Mouse (Mus musculus): ENCODE data around the gene Gm10354.
"Not testable (repeated sequence)": the region's sequence is repeated elsewhere in the genome, so short reads cannot be mapped to it uniquely, and the experiment has no call there.

The Gm10354 gene

DNA sequence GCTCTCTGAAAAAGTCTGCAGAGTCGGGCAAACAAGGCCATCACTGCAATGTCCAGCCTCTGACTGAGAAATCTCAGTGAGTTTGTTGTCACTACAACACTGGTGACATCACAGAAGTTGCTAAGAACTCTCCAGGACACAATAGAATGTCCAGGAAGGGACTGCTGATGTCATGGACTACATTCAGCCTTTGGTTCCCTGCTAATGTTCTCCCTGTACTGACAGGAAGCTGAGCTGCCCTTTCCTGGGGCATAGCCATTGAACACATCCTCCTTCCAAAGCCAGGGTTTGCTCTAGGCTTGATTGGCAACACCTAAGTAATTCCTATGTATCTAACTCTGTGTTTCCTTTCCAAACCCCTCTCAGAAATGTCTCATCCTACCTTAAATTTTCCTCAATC is at the start of gene Gm10354:
Gm10354 (minus strand) TSS at position 101 of the 400 bp plus-strand sequence.
- DNase-seq (ENCODE audit: low spot score) = not testable (repeated sequence)

- DNase-seq (ENCODE audit: low spot score) = not testable (repeated sequence)
Measured at GRCm38 (mm10) chr5:15024316-15024715, 45.6 kb upstream of the Gm10354 start.

- not testable (repeated sequence) for DNase-seq (ENCODE audit: low spot score)
Measured at GRCm38 (mm10) chr5:15020067-15020466, 41.3 kb upstream of the Gm10354 start.

DNA sequence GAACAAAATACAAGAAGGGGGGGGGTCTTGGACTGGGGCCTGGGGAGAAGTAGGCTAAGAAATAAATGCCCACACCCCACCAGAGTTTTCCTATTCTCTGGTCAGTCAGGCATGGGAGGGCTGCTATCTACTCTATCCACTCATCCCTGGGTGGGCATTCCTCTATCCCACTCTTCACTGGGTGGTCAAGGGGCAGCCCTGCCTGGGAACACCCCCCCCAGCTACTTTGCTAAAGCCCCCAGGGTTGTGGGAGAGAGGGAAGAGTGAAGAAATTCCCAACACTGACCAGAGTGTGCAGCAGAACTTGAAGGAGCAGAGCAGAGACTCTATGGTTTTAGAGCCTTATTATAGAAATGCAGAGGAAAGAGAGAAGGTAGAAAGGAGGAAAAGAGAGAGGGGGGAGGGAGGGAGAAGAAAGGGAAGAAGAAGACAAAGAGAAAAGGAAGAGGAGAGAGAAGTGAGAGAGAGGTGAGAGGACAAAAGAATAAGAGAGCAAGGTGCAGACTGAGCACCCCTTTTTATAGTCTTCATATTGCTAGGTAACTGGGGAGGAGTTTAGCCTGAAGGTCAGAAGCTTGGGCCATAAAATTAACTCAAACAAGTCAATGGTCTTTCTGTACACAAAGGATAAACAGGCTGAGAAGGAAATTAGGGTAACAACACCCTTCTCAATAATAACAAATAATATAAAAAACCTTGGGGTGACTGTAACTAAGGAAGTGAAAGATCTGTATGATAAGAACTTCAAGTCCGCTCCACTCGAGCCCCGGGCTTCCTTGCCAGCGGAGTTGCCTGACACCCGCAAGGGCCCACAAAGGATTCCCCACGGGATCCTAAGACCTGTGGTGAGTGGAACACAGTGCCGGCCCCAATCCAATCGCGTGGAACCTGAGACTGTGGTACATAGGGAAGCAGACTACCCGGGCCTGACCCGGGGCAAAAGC is 32.2 kb upstream of the Gm10354 start:
- not testable (repeated sequence) for DNase-seq (ENCODE audit: low spot score)

- not testable (repeated sequence) for DNase-seq (ENCODE audit: low spot score)
Measured at GRCm38 (mm10) chr5:15006907-15007306, 28.2 kb upstream of the Gm10354 start.

GRCm38 (mm10) chr5:15006288-15006687 is 27.6 kb upstream of the Gm10354 start:
- not testable (repeated sequence) for DNase-seq (ENCODE audit: low spot score)

DNA sequence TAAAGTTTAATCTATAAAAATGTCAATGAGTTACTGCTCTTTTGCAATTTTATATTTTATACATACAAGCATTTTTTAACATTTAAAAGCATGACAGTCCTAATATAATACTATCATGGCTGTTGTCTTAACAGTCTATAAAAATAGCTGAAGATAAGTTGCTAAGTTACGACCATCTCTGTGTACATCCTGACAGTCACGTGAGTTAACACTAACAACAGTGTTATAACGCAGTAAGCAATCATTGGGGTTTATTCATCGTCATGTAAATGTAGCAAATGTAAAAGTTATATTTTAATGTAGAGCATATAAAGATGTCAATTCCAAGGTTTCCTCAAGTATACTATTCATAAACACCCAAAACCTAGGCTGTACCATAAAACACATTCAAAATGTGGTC is 26.8 kb upstream of the Gm10354 start:
- not testable (repeated sequence) for DNase-seq (ENCODE audit: low spot score)

DNA sequence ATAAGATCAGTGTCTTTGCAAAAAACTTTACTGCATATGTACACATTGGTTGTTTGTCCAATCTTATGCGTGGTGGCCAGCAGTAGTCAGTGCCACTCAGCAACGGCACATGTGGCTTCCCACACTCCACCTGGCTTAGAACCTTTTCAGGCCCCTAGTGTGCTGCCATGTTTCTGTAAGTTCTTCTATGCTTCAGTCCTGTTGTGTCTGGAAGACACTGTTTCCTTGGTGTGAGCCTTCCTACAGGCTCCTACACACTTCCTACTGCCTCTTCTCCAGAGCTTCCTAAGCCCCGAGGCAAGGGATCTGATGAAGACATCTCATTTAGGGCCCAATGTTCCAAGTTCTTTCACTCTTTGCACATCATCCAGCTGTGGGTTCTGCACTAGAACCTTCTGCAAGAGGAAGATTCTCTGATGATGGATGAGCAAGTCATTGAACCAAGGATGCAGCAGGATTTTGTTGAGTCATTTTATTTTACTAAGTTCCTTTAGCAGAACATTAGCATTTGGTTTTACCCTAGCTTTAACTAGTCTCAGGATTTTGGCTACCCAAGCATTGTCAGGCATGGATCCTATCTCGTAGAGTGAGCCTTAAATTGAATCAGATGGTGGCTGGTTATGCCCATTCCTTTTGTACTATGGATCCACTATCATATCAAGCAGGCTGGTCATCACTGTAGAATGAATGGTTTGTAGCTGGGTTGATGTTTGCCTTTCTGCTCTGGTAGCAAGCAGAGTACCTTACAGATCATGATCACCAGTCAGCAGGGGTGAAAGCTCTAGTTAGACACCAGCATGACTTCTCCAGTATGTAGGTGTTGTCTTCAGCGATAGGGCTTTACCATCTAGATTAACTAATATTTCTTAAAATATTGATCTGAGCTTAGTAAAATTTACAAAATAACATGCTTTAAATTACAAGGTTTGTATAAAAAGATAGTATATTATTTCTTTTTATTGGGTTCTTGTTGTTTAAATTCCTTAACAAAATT is 26.1 kb upstream of the Gm10354 start:
- not testable (repeated sequence) for DNase-seq (ENCODE audit: low spot score)

DNA sequence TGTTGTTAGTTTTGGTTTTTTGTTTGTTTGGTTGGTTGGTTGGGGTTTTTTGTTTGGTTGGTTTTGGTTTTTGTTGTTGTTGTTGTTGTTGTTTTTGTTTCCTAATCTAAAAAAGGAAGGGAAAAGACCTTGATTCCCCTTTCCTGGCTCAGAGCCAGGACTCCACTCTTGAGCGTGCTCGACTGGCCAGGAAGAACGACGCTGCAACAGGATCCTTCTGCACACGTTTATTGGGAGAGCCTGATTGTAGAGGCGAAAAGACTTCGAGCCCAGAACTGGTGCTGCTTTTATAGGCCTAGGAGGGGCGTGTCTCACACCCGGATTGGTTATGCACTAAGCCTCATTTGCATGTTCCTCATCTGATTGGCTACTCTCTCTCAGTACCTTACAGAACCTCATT is 19.3 kb upstream of the Gm10354 start:
- DNase-seq (ENCODE audit: low spot score) = not testable (repeated sequence)

- not testable (repeated sequence) for DNase-seq (ENCODE audit: low spot score)
Measured at GRCm38 (mm10) chr5:14997556-14997955, 18.8 kb upstream of the Gm10354 start.

GRCm38 (mm10) chr5:14996670-14997249 is 18.0 kb upstream of the Gm10354 start:
- not testable (repeated sequence) for DNase-seq (ENCODE audit: low spot score)

- not testable (repeated sequence) for DNase-seq (ENCODE audit: low spot score)
Measured at GRCm38 (mm10) chr5:14994124-14994523, 15.4 kb upstream of the Gm10354 start.

GRCm38 (mm10) chr5:14990375-14991158 is 11.8 kb upstream of the Gm10354 start:
- not testable (repeated sequence) for DNase-seq (ENCODE audit: low spot score)

- DNase-seq (ENCODE audit: low spot score) = not testable (repeated sequence)
Measured at GRCm38 (mm10) chr5:14986649-14987387, 8.1 kb upstream of the Gm10354 start.

DNA sequence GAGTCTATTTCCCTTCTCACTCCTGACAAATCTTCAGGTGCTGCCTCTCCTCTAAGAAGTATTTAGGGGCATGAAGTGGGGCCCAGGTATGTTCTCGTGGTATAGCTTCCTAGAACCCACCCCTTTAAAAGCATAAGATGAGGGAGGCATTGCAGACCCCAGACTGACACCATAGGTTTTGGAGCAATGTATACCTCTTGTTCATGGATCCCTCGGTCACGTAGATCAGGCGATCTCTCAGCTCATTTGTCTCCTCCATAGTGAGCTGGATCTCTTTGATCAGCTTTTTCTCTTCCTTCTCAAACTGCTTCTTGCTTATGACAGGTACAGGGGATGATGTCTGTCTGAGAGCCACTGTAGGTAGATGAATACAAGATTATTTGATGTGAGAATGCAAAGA is 1.4 kb downstream of the Gm10354 start:
- not testable (repeated sequence) for DNase-seq (ENCODE audit: low spot score)

DNA sequence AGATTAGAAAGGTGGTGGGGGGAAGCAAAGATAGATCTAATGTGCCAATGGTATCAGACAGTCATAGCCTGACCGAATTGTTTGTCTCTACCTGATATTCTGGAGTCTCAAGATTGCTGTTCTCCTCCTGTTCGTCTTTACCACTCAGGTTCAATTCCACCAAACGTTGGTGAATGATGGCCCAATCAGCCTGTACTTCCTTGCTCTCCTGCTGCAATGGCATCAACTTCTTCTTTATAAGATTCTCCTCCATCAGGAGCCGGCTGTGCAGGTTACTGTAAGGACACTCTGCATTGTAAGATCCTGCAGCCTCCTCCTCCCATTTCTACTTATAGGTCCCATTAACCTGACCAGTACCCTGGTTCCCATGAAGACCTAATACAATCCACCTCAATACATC is 3.4 kb downstream of the Gm10354 start:
- not testable (repeated sequence) for DNase-seq (ENCODE audit: low spot score)

- not testable (repeated sequence) for DNase-seq (ENCODE audit: low spot score)
Measured at GRCm38 (mm10) chr5:14972841-14973240, 5.9 kb downstream of the Gm10354 start.

DNA sequence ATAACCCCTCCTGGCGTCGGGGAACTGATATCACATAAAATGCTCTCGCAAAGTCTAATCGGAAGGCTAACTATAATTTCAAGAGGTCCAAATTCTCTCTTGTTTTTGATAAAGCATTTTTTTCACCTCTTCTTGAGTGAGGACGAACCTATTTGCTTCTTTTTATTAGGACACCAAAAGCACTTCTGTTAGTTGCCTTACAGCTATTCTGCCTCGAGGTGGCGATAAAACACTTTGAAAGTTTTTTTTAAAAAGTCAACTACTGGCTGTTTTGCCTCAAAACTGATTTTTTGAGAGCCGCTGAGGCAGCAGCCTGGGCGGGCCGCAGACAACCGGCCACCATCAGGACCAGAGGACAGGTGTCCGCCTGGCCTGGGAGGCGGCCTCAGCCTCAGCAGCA is 14.9 kb downstream of the Gm10354 start:
- not testable (repeated sequence) for DNase-seq (ENCODE audit: low spot score)

DNA sequence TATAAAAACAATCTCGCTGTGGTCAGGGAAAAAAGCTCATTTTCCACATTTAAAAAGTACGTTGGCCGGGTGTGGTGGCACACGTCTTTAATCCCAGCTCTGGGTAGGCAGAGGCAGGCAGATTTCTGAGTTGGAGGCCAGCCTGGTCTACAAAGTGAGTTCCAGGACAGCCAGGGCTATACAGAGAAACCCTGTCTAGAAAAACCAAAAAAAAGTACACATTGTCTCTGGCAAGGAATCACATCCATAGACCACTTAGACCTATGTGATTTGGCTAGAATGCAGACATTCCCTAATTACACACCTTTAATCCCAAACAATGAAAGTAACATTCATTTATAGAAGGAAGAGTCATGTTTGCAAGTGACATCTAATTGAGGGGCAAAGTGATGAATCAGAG is 17.2 kb downstream of the Gm10354 start:
- not testable (repeated sequence) for DNase-seq (ENCODE audit: low spot score)

All from urinary bladder, postnatal 25 days (tissue).